Mouse (Mus musculus) heart, embryonic 14.5 days (tissue): ENCODE data around the gene Clip4. TPM values are rescaled to one million over a fixed set of nuclear protein-coding genes. Genes with fewer than 3 reads are reported as not detected.
A peak's percentile ranks its signal among the peaks of the same experiment; 100 is the strongest.

Experiments used
- ATAC-seq: fragments of 200-750 bp; cut with Nextera tagmentation; 2 replicates; pipeline ENCODE4 v1.8.0; 2017; ENCODE audit warnings: low read depth, moderate TSS enrichment; ENCODE audit not compliant: insufficient number of reproducible peaks, insufficient read depth, low FRiP score
- H3K27ac ChIP-seq, 2 experiments: fragments of 200-500 bp in 1 of 2; fragments of 300-500 bp in 1 of 2; sonication (generic) in 1 of 2; replicated peaks in 1 of 2; 2 replicates each; pipeline ENCODE4 v1.5.1; 2012 to 2014; ENCODE audit warnings: low read depth in 2 of 2, low read length in 2 of 2, control low read depth in 1 of 2, mild to moderate bottlenecking in 1 of 2, mixed read lengths in 1 of 2; ENCODE audit not compliant: control insufficient read depth in 1 of 2, insufficient read depth in 1 of 2
- H3K27me3 ChIP-seq: fragments of 300-500 bp; sonication (generic); 2 replicates; pipeline ENCODE4 v1.6.1; 2014; ENCODE audit warnings: mild to moderate bottlenecking, low read length, control low read depth; ENCODE audit not compliant: control insufficient read depth, insufficient read depth
- H3K36me3 ChIP-seq: fragments of 300-500 bp; sonication (generic); 2 replicates; pipeline ENCODE4 v1.6.1; 2014; ENCODE audit warnings: mild to moderate bottlenecking, control low read depth, low read length, mixed read lengths; ENCODE audit not compliant: control insufficient read depth, insufficient read depth
- H3K4me1 ChIP-seq, 2 experiments: fragments of 200-500 bp in 1 of 2; fragments of 300-500 bp in 1 of 2; sonication (generic) in 1 of 2; 2 replicates each; pipeline ENCODE4 v1.6.1; 2012 to 2014; ENCODE audit warnings: low read length in 2 of 2, control low read depth in 1 of 2, mixed read lengths in 1 of 2; ENCODE audit not compliant: control insufficient read depth in 2 of 2, insufficient read depth in 2 of 2
- H3K4me2 ChIP-seq: fragments of 300-500 bp; sonication (generic); 2 replicates; pipeline ENCODE4 v1.6.1; 2014; ENCODE audit warnings: mild to moderate bottlenecking, low read length
- H3K4me3 ChIP-seq, 2 experiments: fragments of 200-500 bp in 1 of 2; fragments of 300-500 bp in 1 of 2; sonication (generic) in 1 of 2; 2 replicates each; pipeline ENCODE4 v1.5.1; 2012 to 2014; ENCODE audit warnings: low read length in 2 of 2, mild to moderate bottlenecking in 2 of 2, control low read depth in 1 of 2, low read depth in 1 of 2, moderate library complexity in 1 of 2; ENCODE audit not compliant: control insufficient read depth in 1 of 2, insufficient read depth in 1 of 2
- H3K9ac ChIP-seq: fragments of 300-500 bp; sonication (generic); 2 replicates; pipeline ENCODE4 v1.6.1; 2014; ENCODE audit warnings: mild to moderate bottlenecking, low read length
- H3K9me3 ChIP-seq: fragments of 300-500 bp; sonication (generic); 2 replicates; pipeline ENCODE4 v1.6.1; 2016; ENCODE audit warnings: low read length, control low read depth; ENCODE audit not compliant: control insufficient read depth
- WGBS: fragments of 180-500 bp; shearing (Covaris S2); extraction: QIAGEN DNeasy Blood & Tissue Kit; methylation state at CpG from one replicate; pipeline ENCODE4 v1.1.7; 2014; 5-methylcytosine and 5-hydroxymethylcytosine counted together
- polyA plus RNA-seq: library from polyadenylated mRNA; unstranded; fragments of >200 nt; fragmentation: Nextera tagmentation; extraction: Ambion mirVana; gene quantifications from 2 replicates; pipeline ENCODE4 v1.2.1, GENCODE M21; 2014

Gene Clip4
- polyA plus RNA-seq, 1 experiment from 2014 or later: 45.3 TPM

DNA sequence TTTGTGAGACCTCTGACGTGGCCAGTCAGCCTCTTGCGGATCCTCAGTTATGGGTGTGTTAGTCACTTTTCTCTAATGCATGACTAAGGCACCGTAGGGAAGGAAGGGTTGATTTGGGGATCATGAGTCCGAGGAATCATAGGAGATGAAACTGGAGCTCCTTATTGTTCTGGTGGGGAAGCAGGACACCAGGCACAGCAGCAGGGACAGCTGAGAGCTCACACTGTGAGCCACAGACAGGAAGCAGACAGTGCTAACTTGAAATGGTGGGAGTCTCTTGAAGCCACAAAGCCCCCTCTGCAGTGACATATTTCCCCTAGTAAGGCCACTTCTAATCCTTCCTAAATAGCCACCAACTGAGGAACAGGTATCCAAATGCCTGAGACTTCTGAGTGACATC, 22.8 kb downstream of the Clip4 start:
- H3K9me3 ChIP-seq: no peaks in the 10 kb centered on the region
- H3K4me2 ChIP-seq: no peak overlapping the region
- H3K27ac ChIP-seq: no peak overlapping the region
- no peak overlapping the region for H3K9ac ChIP-seq
- no peaks in the 10 kb centered on the region for H3K27me3 ChIP-seq
- ATAC-seq: no peak
- no peaks in the 10 kb centered on the region; a peak in 1 of 4 replicates for H3K4me1 ChIP-seq
- 88% methylated on average over 4 of the region's 4 CpGs for WGBS
- no peak overlapping the region for H3K4me3 ChIP-seq
- H3K36me3 ChIP-seq: peaks cover 58% of the 10 kb centered on the region

- no peak for ATAC-seq
- Histone ChIP-seq H3K27ac (no peak overlapping the region), H3K4me3 (no peak overlapping the region), H3K9me3 (no peaks in the 10 kb centered on the region), H3K4me2 (no peak overlapping the region), H3K9ac (no peak overlapping the region), H3K27me3 (no peaks in the 10 kb centered on the region), H3K4me1 (no peaks in the 10 kb centered on the region; a peak in 1 of 4 replicates), H3K36me3 (peaks cover 59% of the 10 kb centered on the region)
- WGBS: 60% methylated on average over 4 of the region's 4 CpGs
Observed at GRCm38 (mm10) chr17:71791622-71792021, 23.3 kb downstream of the Clip4 start.

DNA sequence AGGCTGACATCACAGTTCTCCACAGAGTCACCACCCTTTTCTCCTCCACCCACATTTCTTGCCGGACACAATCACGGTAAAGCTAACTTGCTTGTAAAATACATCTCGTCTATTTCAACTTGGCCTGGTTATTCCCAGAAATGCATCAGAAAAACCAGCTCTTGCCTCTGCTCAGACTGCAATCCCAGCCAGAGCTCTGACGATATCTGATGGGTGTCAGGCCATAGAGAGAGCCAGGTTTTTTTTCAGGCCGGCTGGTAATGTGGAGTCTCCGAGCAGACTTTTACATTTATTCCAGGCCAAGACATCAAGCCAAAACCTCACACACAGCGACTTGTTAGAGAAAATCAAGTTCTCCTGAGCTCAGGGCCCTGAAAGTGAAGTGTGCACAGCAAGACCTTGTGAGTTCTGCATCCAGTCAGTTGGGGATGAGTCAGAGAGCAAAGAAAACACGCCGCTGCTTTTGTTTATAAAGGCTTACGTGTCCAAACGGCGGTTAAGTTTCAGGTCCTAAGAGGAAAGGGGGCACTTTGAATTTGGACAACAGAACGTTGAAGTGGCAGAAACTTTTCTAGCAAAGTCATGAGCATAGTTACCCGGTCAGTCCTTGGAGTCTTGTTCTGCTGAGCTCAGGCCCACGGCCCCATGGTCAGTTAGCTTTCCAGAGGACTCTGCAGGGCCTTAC, 27.4 kb downstream of the Clip4 start:
- no peaks in the 10 kb centered on the region for H3K27me3 ChIP-seq
- H3K4me1 ChIP-seq: no peaks in the 10 kb centered on the region; a peak in 1 of 4 replicates
- ATAC-seq: no peak
- H3K9me3 ChIP-seq: no peaks in the 10 kb centered on the region
- peak overlapping the region; percentile 73 to 81 for H3K27ac ChIP-seq
- H3K4me2 ChIP-seq: no peak overlapping the region
- peaks cover 78% of the 10 kb centered on the region for H3K36me3 ChIP-seq
- 0 out of 2 replicates have a peak overlapping the region, but pooled peaks have one; percentile 30 for H3K9ac ChIP-seq
- WGBS: 67% methylated on average over 15 of the region's 15 CpGs
- H3K4me3 ChIP-seq: no peak overlapping the region

DNA sequence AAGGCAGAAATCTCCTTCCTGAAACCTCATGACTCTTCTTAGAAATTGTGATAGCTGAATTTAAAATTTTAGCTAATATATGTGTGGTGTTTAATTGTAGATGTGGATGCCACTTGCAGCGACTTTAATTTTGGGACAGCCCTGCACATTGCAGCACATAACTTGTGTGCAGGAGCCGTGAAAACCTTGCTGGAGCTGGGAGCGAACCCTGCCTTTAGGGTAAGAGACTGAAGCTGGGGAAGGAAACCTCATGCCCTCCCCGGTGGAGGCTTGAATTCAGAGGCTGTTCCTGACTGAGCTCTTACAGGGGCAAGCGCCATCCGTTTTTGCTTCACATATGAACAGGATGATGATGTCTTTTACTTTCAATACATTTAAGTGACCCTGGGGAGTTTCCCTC, 35.2 kb downstream of the Clip4 start:
- WGBS: 91% methylated on average over 6 of the region's 6 CpGs

GRCm38 (mm10) chr17:71803876-71804275, 35.6 kb downstream of the Clip4 start:
- Histone ChIP-seq H3K4me1 (no peaks in the 10 kb centered on the region), H3K4me2 (no peak overlapping the region), H3K36me3 (peaks cover 89% of the 10 kb centered on the region), H3K9me3 (no peaks in the 10 kb centered on the region), H3K27ac (no peak overlapping the region), H3K27me3 (no peaks in the 10 kb centered on the region), H3K9ac (no peak overlapping the region), H3K4me3 (no peak overlapping the region)
- WGBS: 93% methylated on average over 4 of the region's 4 CpGs
- no peak for ATAC-seq

More for the DNA sequence above, 35.2 kb downstream of the Clip4 start:
- Histone ChIP-seq H3K9me3 (no peaks in the 10 kb centered on the region), H3K27ac (no peak overlapping the region), H3K36me3 (peaks cover 90% of the 10 kb centered on the region), H3K4me2 (no peak overlapping the region), H3K4me3 (no peak overlapping the region), H3K9ac (no peak overlapping the region), H3K4me1 (no peaks in the 10 kb centered on the region), H3K27me3 (no peaks in the 10 kb centered on the region)
- no peak for ATAC-seq

GRCm38 (mm10) chr17:71811070-71811469, 42.8 kb downstream of the Clip4 start:
- H3K27me3 ChIP-seq: no peaks in the 10 kb centered on the region
- no peak overlapping the region for H3K4me3 ChIP-seq
- peak; percentile 89 for ATAC-seq
- H3K9me3 ChIP-seq: no peaks in the 10 kb centered on the region
- 3% methylated on average over 8 of the region's 8 CpGs for WGBS
- H3K4me1 ChIP-seq: peaks cover 22 to 29% of the 10 kb centered on the region in 2 experiments
- H3K9ac ChIP-seq: no peak overlapping the region
- H3K36me3 ChIP-seq: peaks cover 28% of the 10 kb centered on the region
- peak overlapping the region; percentile 70 to 86 for H3K27ac ChIP-seq
- peak overlapping the region; percentile 23; the same call in 1 of the 2 replicates for H3K4me2 ChIP-seq

DNA sequence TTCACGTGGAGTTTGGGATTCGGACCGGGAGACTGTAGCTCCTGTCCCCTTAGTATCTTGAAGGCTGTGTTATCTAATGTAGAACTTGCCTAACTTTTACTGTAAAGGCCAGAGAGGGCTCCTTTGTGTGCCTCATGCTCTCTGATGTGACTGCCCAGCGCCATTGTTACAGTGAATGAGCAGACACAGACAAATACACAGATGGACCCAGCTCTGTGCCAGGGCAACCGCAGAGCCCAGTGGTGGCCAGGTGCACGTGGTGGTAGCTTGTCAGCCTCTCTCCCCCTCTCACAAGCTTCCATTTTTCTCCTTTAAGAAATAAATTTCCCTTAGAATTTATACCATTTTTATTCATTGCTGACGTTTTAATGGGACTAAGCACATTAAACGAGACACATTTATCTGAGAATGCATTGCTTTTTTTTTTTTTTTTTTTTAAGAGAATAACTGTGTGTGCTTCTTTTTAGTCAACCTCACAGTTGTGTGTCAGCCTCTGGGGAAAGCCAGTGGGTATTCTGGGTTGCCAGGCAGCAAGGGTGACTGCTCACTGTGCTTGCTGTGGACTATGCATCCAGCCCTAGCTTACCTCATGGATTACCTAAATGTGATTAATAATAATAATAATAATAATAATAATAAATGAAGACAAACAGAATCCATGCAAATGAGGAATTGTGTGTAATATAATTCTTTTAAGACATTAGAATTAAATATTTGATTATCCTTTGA, 48.0 kb downstream of the Clip4 start:
- H3K9ac ChIP-seq: no peak overlapping the region
- 87% methylated on average over 8 of the region's 8 CpGs for WGBS
- H3K27ac ChIP-seq: no peak overlapping the region
- no peak overlapping the region for H3K4me2 ChIP-seq
- ATAC-seq: no peak
- no peaks in the 10 kb centered on the region for H3K27me3 ChIP-seq
- H3K9me3 ChIP-seq: no peaks in the 10 kb centered on the region
- H3K4me1 ChIP-seq: peaks cover 11 to 16% of the 10 kb centered on the region in 2 experiments
- peaks cover 13% of the 10 kb centered on the region; the same call in 1 of the 2 replicates for H3K36me3 ChIP-seq
- no peak overlapping the region for H3K4me3 ChIP-seq
